Mouse (Mus musculus) urinary bladder, postnatal 25 days (tissue): ENCODE measurements around the gene 2610028H24Rik.

Experiments used
- DNase-seq: peaks from one replicate; pipeline ENCODE4 v3.0.0; 2022; ENCODE audit warnings: low spot score

2610028H24Rik gene

DNA sequence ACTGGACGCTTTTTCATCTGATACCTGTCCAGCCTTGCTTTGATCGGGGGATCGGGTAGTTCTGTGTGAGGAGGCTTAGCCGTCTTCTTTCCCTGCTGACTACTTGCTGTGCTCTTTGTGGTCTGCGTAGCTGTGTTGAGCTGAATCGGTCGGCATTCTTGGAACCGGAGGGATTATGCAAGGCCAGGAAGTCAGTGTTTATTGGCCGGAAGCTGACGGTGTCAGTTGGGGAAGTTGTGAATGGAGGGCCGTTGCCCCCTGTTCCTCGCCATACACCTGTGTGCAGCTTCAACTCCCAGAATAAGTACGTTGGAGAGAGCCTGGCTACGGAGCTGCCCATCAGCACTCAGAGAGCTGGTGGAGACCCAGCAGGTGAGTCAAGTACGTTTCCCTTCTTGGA, 40.3 kb downstream of the 2610028H24Rik start:
- no peak for DNase-seq

DNA sequence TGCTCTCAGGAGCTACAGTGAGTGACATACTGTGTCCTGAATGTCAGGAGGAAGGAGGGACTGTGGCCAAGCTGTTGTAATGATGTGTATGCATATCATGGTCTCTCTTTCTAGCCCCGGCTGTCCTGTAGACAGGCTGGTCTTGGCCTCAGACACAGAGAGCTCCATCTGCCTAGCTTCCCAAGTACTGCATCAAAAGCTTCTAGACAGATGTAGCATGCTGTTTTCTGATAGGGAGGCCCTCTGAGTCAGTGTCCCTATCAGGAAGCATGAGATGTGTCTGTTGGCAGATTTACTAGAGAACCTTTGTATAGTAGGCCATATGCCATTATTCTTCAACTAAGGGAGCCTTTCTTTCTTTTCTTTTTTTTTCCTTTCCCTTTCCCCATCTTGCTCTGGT, 44.6 kb downstream of the 2610028H24Rik start:
- DNase-seq: no peak

DNA sequence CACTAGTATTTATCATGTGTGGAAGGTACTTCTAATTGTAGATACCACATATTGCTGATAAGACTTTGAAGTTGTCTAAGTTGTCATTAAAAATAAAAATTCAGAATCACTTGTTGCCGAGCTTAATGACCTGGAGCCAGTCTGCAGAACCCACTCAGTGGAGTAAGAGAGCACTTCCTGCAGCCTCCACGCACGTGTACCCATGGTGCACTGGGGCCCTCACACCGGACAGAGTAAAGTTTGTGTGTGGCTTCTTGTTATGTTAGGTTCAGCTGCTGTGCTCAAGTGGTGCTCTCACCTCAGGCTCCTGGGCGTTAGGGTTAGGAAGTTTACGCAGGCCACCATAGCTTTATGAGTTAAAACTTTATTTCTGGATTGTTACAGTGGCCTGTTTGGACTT, 46.6 kb downstream of the 2610028H24Rik start:
- DNase-seq: no peak

DNA sequence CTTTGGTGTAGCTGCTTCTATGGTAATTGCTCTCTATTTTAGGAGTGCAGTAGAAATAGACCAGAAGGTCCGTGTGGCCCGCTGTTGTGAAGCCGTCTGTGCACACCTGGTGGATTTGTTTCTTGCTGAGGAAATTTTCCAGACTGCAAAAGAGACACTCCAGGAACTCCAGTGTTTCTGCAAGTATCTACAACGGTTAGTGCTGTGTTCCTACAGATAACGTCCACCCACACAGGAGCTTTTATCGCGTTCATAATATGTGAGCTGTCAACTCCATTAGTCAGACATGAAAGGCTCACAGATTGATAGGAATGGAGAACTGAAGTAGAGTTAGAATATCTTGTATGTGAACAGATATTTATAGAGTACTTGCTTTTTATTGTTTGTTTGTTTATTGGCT, 47.5 kb downstream of the 2610028H24Rik start:
- no peak for DNase-seq

DNA sequence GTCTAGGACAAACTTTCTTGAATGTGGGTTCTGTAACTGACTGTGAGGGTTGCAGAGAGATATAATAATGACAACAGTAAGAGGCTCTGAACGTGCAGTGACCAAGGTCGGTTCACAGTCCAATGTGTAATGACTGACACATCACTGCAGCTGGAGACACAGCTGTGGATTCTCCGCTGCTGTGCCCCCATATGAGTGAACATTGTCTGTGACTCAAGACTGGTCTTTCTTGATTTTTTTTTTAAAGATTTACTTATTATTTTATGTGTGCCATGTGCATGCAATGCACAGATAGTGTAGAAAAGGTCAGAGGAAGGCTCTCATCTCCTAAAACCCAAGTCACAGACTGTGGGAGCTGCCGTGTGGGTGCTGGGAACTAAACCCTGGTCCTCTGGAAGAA, 48.6 kb downstream of the 2610028H24Rik start:
- no peak for DNase-seq

DNA sequence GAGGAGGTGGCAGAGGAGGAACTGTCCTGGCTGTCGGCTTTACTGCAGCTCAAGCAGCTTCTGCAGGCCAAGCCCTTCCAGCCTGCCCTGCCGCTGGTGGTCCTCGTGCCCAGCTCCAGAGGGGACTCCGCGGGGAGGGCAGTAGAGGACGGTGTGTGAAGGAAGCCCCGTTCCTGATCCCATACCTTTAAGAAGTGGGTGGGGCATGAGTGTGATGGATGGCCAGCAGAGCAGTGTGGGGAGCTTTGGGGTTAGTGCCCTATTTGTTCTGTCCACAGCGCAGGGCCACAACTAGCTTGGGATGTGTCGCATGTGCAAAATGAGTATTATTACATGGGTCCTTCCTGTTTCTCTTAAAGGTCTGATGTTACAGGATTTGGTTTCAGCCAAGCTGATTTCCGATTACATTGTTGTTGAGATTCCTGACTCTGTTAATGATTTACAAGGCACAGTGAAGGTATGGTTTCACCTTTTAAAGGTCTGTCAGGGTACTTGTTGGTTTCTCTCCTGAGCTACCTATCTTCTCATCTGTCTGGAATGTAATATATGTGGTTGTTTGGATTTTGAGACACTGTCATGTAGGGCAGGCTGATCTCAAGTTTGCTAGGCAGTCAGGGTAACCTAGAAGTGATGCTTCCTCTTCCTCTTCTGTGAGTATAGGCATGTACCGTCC, 55.5 kb downstream of the 2610028H24Rik start:
- no peak for DNase-seq

DNA sequence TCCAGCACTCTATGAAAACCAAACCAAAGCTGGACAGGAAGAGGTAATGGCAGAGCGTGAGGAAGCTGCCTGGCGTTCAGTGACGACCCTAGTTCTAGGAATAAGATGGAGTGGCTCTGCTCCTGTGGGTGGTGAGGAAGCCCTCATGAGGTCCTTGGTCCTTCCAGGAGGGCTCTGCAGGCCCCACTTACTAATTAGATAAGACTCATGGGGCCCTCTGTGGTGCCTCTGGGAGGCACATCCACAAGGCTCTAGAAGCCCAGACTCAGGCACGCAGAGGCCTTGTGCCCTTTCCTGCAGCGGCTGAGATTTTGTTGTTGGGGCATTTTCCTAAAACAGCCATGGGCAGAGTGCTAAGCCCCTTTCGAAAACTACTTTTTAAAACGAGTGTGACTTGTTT, 57.0 kb downstream of the 2610028H24Rik start:
- DNase-seq: no peak
